Mouse (Mus musculus): ENCODE results near the gene Ighmbp2. TPM values are rescaled to one million over a fixed set of nuclear protein-coding genes. Genes with fewer than 3 reads are reported as not detected.

The Ighmbp2 gene
- total and polyA plus RNA-seq, 2 experiments from 2014 or later, result 10.8 to 11.8 TPM

GRCm38 (mm10) chr19:3319341-3319740 lies 36.5 kb upstream of the Ighmbp2 start:
- TF ChIP-seq CTCF (IDR thresholded peaks at IDR 0.05), result no peak
- no peak overlapping the region for H3K4me3 ChIP-seq (ENCODE audit: low read depth, low read length)
- DNase-seq (ENCODE audit: low spot score) (no peak), ATAC-seq (ENCODE audit: low FRiP score) (no peak)
- peaks cover 16% of the 10 kb centered on the region for H3K27me3 ChIP-seq (ENCODE audit: insufficient read depth, low read length)
- no peaks in the 10 kb centered on the region for H3K9me3 ChIP-seq (ENCODE audit: low read length)
- no peak overlapping the region for H3K4me2 ChIP-seq (ENCODE audit: low read depth, low read length, poor library complexity, severe bottlenecking)
- H3K27ac ChIP-seq (ENCODE audit: low read depth, low read length), result no peak overlapping the region
- no peak overlapping the region for H3K9ac ChIP-seq (replicated peaks; ENCODE audit: low read length, poor library complexity, severe bottlenecking)
- no peaks in the 10 kb centered on the region for H3K36me3 ChIP-seq (ENCODE audit: insufficient read depth, low read length)
- 100% methylated on average over 2 of the region's 2 CpGs for WGBS
- H3K4me1 ChIP-seq (ENCODE audit: insufficient read depth, low read length), result no peaks in the 10 kb centered on the region

DNA sequence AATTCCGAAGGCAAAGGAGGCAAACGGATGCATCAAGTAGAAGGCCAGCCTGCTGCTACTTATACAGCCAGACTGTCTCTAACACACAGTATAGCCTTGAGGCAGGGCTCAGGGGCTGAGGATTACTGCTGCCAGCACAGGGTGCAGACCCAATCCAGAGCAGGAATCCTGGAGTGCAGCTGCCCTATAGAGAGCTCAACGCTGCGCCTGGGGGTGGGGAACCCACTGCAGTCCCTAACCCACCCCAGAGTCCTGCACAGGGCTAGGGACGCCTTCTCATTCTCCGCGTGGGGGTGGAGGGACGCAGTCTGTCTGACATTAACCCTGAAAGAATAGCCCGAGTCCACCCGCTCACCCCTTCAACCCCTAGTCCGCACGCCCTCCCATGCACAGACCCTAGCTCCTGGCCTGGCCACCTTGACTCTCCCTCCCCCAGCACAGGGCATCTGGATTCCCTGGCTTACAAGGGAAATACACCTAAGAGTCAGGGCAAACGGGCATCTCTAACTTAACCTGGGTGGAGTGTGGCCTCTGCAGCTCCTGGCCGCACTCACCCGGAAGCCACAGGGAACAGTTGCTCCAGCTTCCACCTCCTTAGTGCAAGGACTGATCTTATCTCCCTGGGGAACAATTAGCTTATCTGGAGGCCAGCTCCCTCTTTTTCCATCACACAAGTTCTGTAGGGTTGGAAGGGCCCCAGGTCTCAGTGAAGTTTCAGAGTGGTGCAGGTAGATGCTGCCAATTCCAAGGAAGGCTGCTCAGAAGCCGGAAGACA lies 24.5 kb upstream of the Ighmbp2 start:
- Histone ChIP-seq H3K9ac (replicated peaks; ENCODE audit: low read length, poor library complexity, severe bottlenecking) (no peak overlapping the region), H3K9me3 (ENCODE audit: low read length) (no peaks in the 10 kb centered on the region), H3K4me2 (ENCODE audit: low read depth, low read length, poor library complexity, severe bottlenecking) (no peak overlapping the region), H3K27me3 (ENCODE audit: insufficient read depth, low read length) (no peaks in the 10 kb centered on the region), H3K4me1 (ENCODE audit: insufficient read depth, low read length) (no peaks in the 10 kb centered on the region), H3K4me3 (ENCODE audit: low read depth, low read length) (no peak overlapping the region), H3K27ac (ENCODE audit: low read depth, low read length) (no peak overlapping the region), H3K36me3 (ENCODE audit: insufficient read depth, low read length) (no peaks in the 10 kb centered on the region)
- no peak for DNase-seq (ENCODE audit: low spot score)
- WGBS, result 50% methylated on average over 16 of the region's 16 CpGs
- TF ChIP-seq CTCF (IDR thresholded peaks at IDR 0.05), result no peak
- no peak for ATAC-seq (ENCODE audit: low FRiP score)

DNA sequence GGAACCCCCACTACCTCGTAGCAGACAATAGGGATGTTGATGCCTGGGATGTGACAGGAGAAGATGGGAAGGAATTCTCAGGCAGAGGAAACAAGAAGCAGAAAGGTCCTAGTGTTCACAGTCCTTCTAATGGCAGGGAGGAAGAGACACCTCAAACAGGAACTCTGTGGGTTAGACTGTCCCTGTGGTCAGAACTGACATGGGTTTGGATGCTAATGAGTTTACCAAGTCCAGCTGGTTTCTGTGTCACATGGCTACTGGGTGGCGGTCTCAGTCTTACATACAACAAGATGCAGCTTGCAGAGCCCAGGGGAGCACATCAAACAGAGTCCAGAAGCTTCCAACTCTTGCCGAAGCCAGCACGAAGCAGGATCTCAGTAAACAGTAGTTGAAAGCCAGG lies 21.2 kb upstream of the Ighmbp2 start:
- Histone ChIP-seq H3K4me1 (ENCODE audit: insufficient read depth, low read length) (no peaks in the 10 kb centered on the region), H3K9ac (replicated peaks; ENCODE audit: low read length, poor library complexity, severe bottlenecking) (no peak overlapping the region), H3K27ac (ENCODE audit: low read depth, low read length) (no peak overlapping the region), H3K4me3 (ENCODE audit: low read depth, low read length) (no peak overlapping the region), H3K4me2 (ENCODE audit: low read depth, low read length, poor library complexity, severe bottlenecking) (no peak overlapping the region), H3K36me3 (ENCODE audit: insufficient read depth, low read length) (no peaks in the 10 kb centered on the region), H3K27me3 (ENCODE audit: insufficient read depth, low read length) (no peaks in the 10 kb centered on the region), H3K9me3 (ENCODE audit: low read length) (no peaks in the 10 kb centered on the region)
- WGBS, result 53% methylated on average over 4 of the region's 4 CpGs
- no peak for TF ChIP-seq CTCF (IDR thresholded peaks at IDR 0.05)
- DNase-seq (ENCODE audit: low spot score) (no peak), ATAC-seq (ENCODE audit: low FRiP score) (no peak)

DNA sequence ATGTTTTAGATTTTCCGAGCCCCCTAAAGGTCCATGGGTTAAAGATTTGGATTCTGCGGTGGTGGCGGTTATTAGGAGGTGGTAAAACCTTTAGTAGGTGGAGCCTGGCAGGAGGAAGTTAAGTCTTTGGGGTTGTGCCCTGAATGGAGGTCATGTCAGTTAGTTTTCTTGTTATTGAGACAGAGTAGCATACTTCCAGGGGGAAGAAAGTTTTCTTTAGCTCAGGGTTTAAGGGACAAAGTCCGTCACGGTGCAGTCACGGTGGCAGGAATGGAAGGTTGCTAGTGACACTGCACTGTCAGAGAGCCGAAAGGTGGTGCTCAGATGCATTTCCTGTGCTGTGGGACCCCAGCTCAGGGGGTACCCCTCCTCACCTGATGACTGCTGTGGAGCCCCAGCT lies 15.0 kb upstream of the Ighmbp2 start:
- no peak for DNase-seq (ENCODE audit: low spot score)
- H3K9me3 ChIP-seq (ENCODE audit: low read length), result no peaks in the 10 kb centered on the region
- no peaks in the 10 kb centered on the region for H3K4me1 ChIP-seq (ENCODE audit: insufficient read depth, low read length)
- no peak for TF ChIP-seq CTCF (IDR thresholded peaks at IDR 0.05)
- no peak overlapping the region for H3K4me3 ChIP-seq (ENCODE audit: low read depth, low read length)
- H3K36me3 ChIP-seq (ENCODE audit: insufficient read depth, low read length), result no peaks in the 10 kb centered on the region; the same call in 1 of the 2 replicates
- no peak overlapping the region for H3K4me2 ChIP-seq (ENCODE audit: low read depth, low read length, poor library complexity, severe bottlenecking)
- ATAC-seq (ENCODE audit: low FRiP score), result no peak
- no peaks in the 10 kb centered on the region for H3K27me3 ChIP-seq (ENCODE audit: insufficient read depth, low read length)
- H3K27ac ChIP-seq (ENCODE audit: low read depth, low read length), result no peak overlapping the region
- no peak overlapping the region for H3K9ac ChIP-seq (replicated peaks; ENCODE audit: low read length, poor library complexity, severe bottlenecking)
- WGBS, result 88% methylated on average over 7 of the region's 7 CpGs

DNA sequence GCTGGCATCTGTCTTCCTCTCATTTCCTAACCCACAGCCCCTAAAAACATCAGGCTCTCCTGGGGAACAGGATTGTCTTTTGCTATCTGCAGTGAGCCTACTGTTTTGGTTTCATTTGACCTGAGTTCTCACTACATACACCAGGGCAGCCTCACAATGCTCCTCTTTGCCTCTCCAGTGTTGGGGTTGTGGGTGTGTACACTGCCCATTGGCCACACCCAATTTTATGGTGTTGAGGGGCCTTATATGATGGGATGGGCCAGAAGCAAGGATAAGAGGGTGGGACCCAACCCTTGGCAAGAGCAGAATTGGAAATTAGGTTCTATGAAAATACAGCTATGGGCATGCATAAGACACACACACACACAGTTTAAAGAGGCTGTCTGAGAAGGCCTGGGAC lies 14.2 kb upstream of the Ighmbp2 start:
- Histone ChIP-seq H3K27me3 (ENCODE audit: insufficient read depth, low read length) (no peaks in the 10 kb centered on the region), H3K27ac (ENCODE audit: low read depth, low read length) (no peak overlapping the region), H3K4me3 (ENCODE audit: low read depth, low read length) (no peak overlapping the region), H3K9me3 (ENCODE audit: low read length) (no peaks in the 10 kb centered on the region), H3K36me3 (ENCODE audit: insufficient read depth, low read length) (no peaks in the 10 kb centered on the region; the same call in 1 of the 2 replicates), H3K4me2 (ENCODE audit: low read depth, low read length, poor library complexity, severe bottlenecking) (no peak overlapping the region), H3K4me1 (ENCODE audit: insufficient read depth, low read length) (no peaks in the 10 kb centered on the region), H3K9ac (replicated peaks; ENCODE audit: low read length, poor library complexity, severe bottlenecking) (no peak overlapping the region)
- ATAC-seq (ENCODE audit: low FRiP score), result no peak
- DNase-seq (ENCODE audit: low spot score), result no peak
- TF ChIP-seq CTCF (IDR thresholded peaks at IDR 0.05), result no peak

DNA sequence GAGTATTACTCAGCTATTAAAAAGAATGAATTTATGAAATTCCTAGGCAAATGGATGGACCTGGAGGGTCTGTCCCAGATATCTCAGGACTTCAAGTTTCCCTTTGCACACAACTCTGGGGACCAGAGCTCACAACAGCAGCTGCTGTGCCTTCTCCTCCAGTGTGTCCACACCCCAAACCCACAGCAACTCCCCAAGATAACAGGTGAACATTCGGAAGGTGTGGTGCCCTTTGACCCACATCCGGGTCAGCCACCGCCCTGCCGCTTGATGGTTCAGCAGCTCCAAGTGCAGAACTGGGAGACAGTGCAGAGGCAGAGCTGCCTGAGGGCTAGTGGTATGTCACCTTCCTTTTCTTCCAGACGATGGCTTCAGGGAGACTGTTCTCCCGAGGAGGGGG lies 12.4 kb upstream of the Ighmbp2 start:
- Histone ChIP-seq H3K9ac (replicated peaks; ENCODE audit: low read length, poor library complexity, severe bottlenecking) (no peak overlapping the region), H3K4me1 (ENCODE audit: insufficient read depth, low read length) (no peaks in the 10 kb centered on the region), H3K27me3 (ENCODE audit: insufficient read depth, low read length) (no peaks in the 10 kb centered on the region), H3K9me3 (ENCODE audit: low read length) (no peaks in the 10 kb centered on the region), H3K4me2 (ENCODE audit: low read depth, low read length, poor library complexity, severe bottlenecking) (no peak overlapping the region), H3K4me3 (ENCODE audit: low read depth, low read length) (no peak overlapping the region), H3K36me3 (ENCODE audit: insufficient read depth, low read length) (peaks cover 15% of the 10 kb centered on the region), H3K27ac (ENCODE audit: low read depth, low read length) (no peak overlapping the region)
- ATAC-seq (ENCODE audit: low FRiP score), result no peak
- no peak for TF ChIP-seq CTCF (IDR thresholded peaks at IDR 0.05)
- WGBS, result 84% methylated on average over 6 of the region's 6 CpGs
- no peak for DNase-seq (ENCODE audit: low spot score)
